Mouse (Mus musculus): ENCODE data around the gene Adamtsl4. TPM values are rescaled to one million over a fixed set of nuclear protein-coding genes. Genes with fewer than 3 reads are reported as not detected.

The Adamtsl4 gene
- 18.9 and 26.4 TPM in 2 replicates for polyA plus RNA-seq (2011; ENCODE audit: insufficient read length, low read depth, missing spikeins)

DNA sequence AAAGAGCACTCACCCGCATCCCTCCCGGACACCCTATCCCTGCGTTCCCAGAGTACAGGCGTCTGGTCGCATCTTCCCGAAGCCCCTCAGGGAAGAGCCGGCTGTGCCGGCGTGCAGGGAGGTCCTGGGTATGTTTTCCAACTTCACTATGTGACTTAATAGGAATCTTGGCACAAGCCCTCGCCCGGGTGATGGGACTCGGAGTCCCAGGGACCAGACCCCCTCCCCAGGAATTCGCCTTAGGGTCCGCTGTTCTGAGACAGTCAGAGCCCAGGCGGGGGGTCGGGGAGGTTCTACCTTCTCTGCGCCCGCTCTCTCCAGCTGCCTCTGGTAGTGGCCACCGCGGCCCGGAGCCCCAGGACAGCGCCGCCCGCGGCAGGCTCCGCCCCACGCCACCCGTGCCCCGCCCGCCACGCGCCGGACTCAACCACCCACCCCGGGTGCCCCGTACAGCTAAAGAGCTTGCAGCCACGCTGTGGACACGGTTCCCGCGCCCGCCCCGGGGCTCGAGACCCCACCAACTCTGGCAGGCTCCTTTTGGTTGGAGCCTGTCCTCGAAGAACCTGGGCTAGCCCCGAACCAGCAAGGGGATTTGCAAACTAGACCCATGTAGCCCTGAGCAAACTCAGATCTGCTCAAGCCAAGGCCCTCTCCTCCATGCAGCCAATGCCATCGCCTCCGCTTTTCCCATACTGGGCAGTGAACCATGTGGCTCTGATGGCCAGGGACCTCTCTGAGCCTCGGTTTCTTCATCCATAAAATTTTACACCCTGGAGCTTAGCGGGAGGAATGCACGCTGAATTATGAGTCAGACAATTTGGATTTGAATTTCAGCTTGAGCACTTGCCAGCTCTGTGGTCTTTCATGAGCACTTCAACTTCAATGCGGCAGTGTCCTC lies at the start of gene Adamtsl4:
Gene Adamtsl4, minus strand, starts transcription at position 394 of the 898 bp plus-strand sequence.
- Histone ChIP-seq H3K4me1 (ENCODE audit: control insufficient read depth, insufficient read depth, low read length) (peaks cover 13% of the 10 kb centered on the region), H3K27ac (ENCODE audit: insufficient read depth, low read length) (peak within 1 kb of the TSS; percentile 95), H3K4me3 (ENCODE audit: insufficient read depth, low read length) (peak within 1 kb of the TSS; percentile 65)
- TF ChIP-seq POLR2A (IDR thresholded peaks at IDR 0.05; ENCODE audit: low read depth, low read length) (peak; percentile 52), CTCF (IDR thresholded peaks at IDR 0.05; ENCODE audit: borderline replicate concordance, insufficient read depth, low read length) (no peak)

DNA sequence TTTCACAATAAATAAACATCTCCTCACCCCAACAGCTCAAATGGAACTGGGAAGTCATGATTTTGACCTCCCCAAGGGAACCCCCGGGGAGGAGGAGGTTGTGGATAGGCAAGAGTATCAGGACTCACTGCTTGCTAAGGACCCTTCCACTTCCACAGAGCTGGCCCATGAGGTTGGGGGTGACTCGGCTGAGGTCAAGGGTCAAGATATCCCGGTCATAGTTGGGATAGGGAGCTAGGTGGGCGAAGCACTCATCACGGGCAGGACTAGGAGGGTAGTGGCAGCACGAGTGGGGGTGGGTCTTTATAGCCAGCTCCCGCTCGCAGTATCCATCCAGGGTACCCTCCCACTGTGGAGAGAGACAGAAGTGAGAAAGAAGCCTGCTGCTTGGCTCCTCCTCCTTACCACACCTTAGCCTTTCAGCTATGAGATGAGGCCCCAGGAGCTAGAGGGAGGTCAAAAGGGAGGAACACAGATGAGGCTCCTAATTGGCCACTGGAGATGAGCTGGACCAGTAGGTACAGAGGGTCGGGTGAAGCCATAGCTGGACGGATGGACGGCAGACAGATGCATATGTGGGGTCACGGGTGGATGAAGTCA lies 47.5 kb upstream of the Adamtsl4 start:
- H3K4me1 ChIP-seq (ENCODE audit: control insufficient read depth, insufficient read depth, low read length) = peaks cover 2% of the 10 kb centered on the region; the same call in 1 of the 2 replicates
- no peak overlapping the region for H3K4me3 ChIP-seq (ENCODE audit: insufficient read depth, low read length)
- H3K27ac ChIP-seq (ENCODE audit: insufficient read depth, low read length) = no peak overlapping the region
- TF ChIP-seq CTCF (IDR thresholded peaks at IDR 0.05; ENCODE audit: borderline replicate concordance, insufficient read depth, low read length) = no peak
- TF ChIP-seq POLR2A (IDR thresholded peaks at IDR 0.05; ENCODE audit: low read depth, low read length) = no peak

DNA sequence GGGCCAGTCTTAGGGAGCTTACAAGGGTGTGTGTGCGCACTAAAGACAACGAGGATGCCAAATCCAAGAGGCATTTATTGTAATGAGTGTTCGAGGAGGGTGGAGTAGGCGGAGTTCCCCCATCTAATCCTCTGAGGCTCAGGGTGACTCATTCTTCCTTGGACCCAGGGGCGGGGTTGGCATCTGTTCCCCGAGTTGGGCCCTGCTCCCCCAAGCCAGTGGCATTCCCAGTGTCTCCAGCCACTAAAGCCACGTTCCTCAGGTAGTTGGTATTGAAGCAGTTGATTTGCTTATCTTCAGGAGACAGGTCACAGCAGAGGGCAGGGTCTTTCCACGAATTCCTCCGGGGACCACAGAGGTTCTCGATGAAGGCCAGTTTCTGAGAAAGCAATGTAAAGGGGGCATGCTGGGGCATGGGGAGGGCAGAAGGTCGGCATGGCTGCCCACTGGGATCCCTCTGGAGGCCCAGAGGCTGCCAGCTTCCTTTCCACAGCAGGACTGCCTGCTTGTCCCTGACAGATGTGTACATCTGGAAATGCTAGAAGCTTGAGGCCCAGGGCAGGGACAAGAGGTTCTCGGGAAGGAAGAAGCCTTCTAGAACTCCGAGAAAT lies 46.5 kb upstream of the Adamtsl4 start:
- Histone ChIP-seq H3K27ac (ENCODE audit: insufficient read depth, low read length) (no peak overlapping the region), H3K4me3 (ENCODE audit: insufficient read depth, low read length) (no peak overlapping the region), H3K4me1 (ENCODE audit: control insufficient read depth, insufficient read depth, low read length) (peaks cover under 1% of the 10 kb centered on the region; the same call in 1 of the 2 replicates)
- no peak for TF ChIP-seq CTCF (IDR thresholded peaks at IDR 0.05; ENCODE audit: borderline replicate concordance, insufficient read depth, low read length)

DNA sequence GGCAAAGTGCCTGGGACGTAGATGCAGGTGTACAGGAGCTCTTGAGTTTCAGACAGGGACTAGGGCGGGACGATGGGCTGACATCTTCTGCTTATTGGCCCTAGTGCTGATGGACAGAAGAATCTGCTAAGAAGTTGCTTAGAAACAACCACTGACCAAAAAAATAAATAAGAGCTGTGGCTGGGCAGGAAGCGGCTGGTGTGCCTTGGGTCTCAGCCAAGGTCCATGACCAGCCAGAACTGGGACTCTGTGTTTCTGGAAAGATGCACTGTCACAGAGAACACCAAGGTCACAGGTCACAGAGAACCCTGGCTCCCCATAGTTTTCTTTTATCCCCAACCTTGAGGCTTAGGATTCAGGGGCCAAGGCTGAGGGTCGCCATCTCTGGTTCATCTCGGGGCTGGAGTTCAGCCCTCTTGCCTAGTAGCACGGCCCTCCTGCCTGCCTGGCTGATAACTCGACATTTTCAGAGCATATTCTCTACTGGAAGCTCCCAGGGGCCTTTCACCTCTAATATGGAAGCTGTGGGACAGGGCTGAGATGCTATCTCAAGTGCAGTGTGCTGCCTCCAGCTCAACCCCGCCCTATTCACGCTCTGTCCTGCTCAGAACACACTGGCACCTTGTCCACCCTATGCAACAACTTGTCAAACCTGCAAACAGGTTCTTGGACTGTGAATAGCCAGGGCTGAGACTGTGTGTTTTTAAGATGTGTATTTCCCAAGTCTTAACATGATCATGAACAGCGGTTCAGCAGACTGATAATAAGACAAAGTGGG lies 45.2 kb upstream of the Adamtsl4 start:
- H3K4me1 ChIP-seq (ENCODE audit: control insufficient read depth, insufficient read depth, low read length) = peaks cover 3% of the 10 kb centered on the region; the same call in 1 of the 2 replicates
- H3K27ac ChIP-seq (ENCODE audit: insufficient read depth, low read length) = no peak overlapping the region
- H3K4me3 ChIP-seq (ENCODE audit: insufficient read depth, low read length) = no peak overlapping the region
- 0 out of 2 replicates have a peak, but pooled peaks have one; percentile 17 for TF ChIP-seq POLR2A (IDR thresholded peaks at IDR 0.05; ENCODE audit: low read depth, low read length)
- TF ChIP-seq CTCF (IDR thresholded peaks at IDR 0.05; ENCODE audit: borderline replicate concordance, insufficient read depth, low read length) = no peak

DNA sequence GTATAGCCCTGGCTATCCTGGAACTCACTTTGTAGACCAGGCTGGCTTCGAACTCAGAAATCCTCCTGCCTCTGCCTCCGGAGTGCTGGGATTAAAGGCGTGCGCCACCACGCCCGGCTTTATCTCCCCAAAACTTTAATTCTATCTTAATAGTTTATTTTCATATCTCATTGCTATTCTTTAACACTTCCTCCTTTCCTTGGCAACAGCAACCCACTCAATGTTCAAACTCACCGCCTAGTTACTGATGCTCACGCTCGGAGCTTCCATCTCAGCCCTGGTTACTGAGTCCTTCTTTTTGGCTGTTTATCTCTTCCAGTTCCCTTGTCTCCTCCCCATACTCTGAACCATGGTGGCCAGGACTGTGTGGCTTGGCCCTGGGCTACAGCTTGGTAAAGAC lies 44.6 kb upstream of the Adamtsl4 start:
- TF ChIP-seq POLR2A (IDR thresholded peaks at IDR 0.05; ENCODE audit: low read depth, low read length) (no peak), CTCF (IDR thresholded peaks at IDR 0.05; ENCODE audit: borderline replicate concordance, insufficient read depth, low read length) (no peak)
- peaks cover 3% of the 10 kb centered on the region; the same call in 1 of the 2 replicates for H3K4me1 ChIP-seq (ENCODE audit: control insufficient read depth, insufficient read depth, low read length)
- H3K27ac ChIP-seq (ENCODE audit: insufficient read depth, low read length) = no peak overlapping the region
- no peak overlapping the region for H3K4me3 ChIP-seq (ENCODE audit: insufficient read depth, low read length)

DNA sequence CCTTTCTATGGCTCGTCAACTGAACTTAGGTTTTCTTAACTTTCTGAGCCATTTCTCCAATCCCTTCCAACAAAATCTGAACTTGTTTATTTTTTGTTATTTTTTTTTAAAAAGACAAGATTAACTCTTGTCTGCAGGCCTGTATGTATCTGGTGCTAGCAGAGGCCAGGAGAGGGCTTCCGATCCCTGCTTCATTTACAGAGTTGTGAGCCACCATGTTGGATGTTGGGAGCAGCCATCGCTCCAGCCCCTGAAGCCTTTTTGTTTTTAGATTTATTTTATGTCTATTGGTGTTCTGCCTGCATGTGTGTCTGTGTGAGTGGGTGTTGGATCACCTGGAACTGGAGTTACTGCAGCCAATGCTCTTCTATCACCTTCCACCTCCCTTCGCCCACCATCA lies 44.1 kb upstream of the Adamtsl4 start:
- no peak overlapping the region for H3K4me3 ChIP-seq (ENCODE audit: insufficient read depth, low read length)
- no peak overlapping the region for H3K27ac ChIP-seq (ENCODE audit: insufficient read depth, low read length)
- TF ChIP-seq CTCF (IDR thresholded peaks at IDR 0.05; ENCODE audit: borderline replicate concordance, insufficient read depth, low read length) = no peak
- no peak for TF ChIP-seq POLR2A (IDR thresholded peaks at IDR 0.05; ENCODE audit: low read depth, low read length)
- H3K4me1 ChIP-seq (ENCODE audit: control insufficient read depth, insufficient read depth, low read length) = peaks cover 3% of the 10 kb centered on the region; the same call in 1 of the 2 replicates

DNA sequence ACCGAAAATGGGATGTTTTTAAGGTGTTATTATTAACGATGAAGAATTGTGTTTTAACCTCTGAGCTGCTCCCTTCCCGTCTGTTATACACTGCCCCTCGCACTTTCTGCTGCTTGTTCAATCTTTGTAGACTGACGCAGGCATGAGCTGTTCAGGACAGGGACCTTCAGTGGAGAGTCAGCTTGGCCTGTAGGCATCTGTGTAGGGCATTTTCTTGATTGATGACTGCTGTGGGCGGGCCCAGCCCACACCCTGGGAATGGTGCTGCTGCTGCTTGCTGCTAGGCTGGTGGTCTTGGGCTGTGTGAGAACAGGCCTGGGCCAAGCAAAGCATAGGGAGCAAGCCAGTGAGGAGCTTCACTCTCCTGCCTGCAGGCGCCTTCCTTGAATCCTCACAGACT lies 42.7 kb upstream of the Adamtsl4 start:
- H3K27ac ChIP-seq (ENCODE audit: insufficient read depth, low read length) = no peak overlapping the region
- peaks cover 10% of the 10 kb centered on the region for H3K4me1 ChIP-seq (ENCODE audit: control insufficient read depth, insufficient read depth, low read length)
- no peak overlapping the region for H3K4me3 ChIP-seq (ENCODE audit: insufficient read depth, low read length)
- TF ChIP-seq POLR2A (IDR thresholded peaks at IDR 0.05; ENCODE audit: low read depth, low read length) (no peak), CTCF (IDR thresholded peaks at IDR 0.05; ENCODE audit: borderline replicate concordance, insufficient read depth, low read length) (no peak)

DNA sequence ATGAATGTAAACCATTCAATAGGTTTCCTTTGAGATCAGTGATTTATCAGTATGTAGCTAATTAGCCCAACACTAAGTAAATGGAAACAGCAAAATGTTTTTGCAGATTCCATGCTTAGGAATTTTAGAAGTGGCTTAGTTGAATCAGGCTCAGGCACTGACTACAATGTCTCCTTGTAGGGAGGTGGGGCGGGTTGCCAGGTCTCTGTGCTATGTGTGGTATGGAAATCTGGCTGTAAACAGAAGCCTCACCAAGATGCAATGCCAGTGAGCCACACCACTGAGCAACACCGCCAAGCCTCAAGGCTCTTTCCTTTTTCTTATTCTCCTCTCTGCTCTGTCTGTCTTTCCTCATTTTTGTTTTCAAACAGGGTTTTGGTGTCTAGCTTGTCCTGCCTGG lies 41.2 kb upstream of the Adamtsl4 start:
- Histone ChIP-seq H3K4me3 (ENCODE audit: insufficient read depth, low read length) (no peak overlapping the region), H3K27ac (ENCODE audit: insufficient read depth, low read length) (no peak overlapping the region), H3K4me1 (ENCODE audit: control insufficient read depth, insufficient read depth, low read length) (peaks cover 10% of the 10 kb centered on the region)
- TF ChIP-seq POLR2A (IDR thresholded peaks at IDR 0.05; ENCODE audit: low read depth, low read length) = no peak

DNA sequence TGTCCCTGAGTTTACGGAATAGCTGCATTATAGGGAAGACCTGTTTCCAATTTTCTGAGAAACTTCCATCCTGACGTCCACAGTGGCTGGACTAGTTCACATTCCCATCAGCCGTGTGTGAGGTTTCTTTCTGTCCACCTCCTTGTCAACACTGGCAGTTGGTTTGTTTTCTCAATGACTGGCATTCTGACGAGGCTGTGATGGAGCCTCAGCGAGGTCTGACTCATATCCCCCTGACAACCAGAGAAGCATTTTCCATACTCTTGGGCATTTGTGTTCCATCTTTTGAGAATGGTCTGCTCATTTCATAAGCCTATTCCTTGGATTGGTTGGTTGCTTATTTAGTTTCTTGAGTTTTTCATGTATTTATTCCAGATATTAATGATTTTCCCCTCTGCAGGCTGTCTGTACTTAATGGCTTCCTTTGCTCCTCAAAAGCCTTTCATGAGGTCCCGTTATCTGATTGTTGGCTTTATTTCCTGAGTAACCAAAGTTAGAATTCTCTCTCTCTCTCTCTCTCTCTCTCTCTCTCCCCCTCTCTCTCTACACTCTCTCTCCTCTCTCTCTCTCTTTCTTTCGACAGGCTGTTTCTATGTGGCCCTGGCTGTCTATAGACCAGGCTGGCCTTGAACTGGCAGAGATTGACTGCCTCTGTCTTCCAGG lies 39.1 kb upstream of the Adamtsl4 start:
- peaks cover 10% of the 10 kb centered on the region for H3K4me1 ChIP-seq (ENCODE audit: control insufficient read depth, insufficient read depth, low read length)
- no peak overlapping the region for H3K4me3 ChIP-seq (ENCODE audit: insufficient read depth, low read length)
- no peak for TF ChIP-seq CTCF (IDR thresholded peaks at IDR 0.05; ENCODE audit: borderline replicate concordance, insufficient read depth, low read length)
- TF ChIP-seq POLR2A (IDR thresholded peaks at IDR 0.05; ENCODE audit: low read depth, low read length) = no peak
- peak overlapping the region; percentile 99 for H3K27ac ChIP-seq (ENCODE audit: insufficient read depth, low read length)

Measured in embryonic fibroblast, embryonic 13.5 days (primary cell).